Mouse (Mus musculus) testis, adult 2 months (tissue): Measurements from ENCODE around the gene Olfr76.

Experiments
- CTCF ChIP-seq: fragments of 200-500 bp; IDR thresholded peaks from 2 replicates; pipeline ENCODE4 v1.5.1; 2012; ENCODE audit warnings: low read depth, mild to moderate bottlenecking, inconsistent platforms, low read length, moderate library complexity; ENCODE audit not compliant: control insufficient read depth, insufficient read depth, insufficient replicate concordance
- POLR2A ChIP-seq: fragments of 200-500 bp; IDR thresholded peaks from 2 replicates; pipeline ENCODE4 v1.6.1; 2012; ENCODE audit warnings: low read depth, mild to moderate bottlenecking, inconsistent platforms, low read length, moderate library complexity; ENCODE audit not compliant: control insufficient read depth

GRCm38 (mm10) chr19:12116464-12116863 lies 6.5 kb downstream of the Olfr76 start:
- TF ChIP-seq CTCF (no peak), POLR2A (no peak)
